Mouse (Mus musculus) testis, adult 2 months (tissue): ENCODE measurements at regions not wholly inside any gene's neighbourhood (a gene's known extent, or its start where the extent isn't known, plus 50 kb on each side); places are given as distances from the start of the nearest gene placed in this dataset.

Experiments
- CTCF ChIP-seq: fragments of 200-500 bp; IDR thresholded peaks from 2 replicates; pipeline ENCODE4 v1.5.1; 2012; ENCODE audit warnings: low read depth, mild to moderate bottlenecking, inconsistent platforms, low read length, moderate library complexity; ENCODE audit not compliant: control insufficient read depth, insufficient read depth, insufficient replicate concordance
- POLR2A ChIP-seq: fragments of 200-500 bp; IDR thresholded peaks from 2 replicates; pipeline ENCODE4 v1.6.1; 2012; ENCODE audit warnings: low read depth, mild to moderate bottlenecking, inconsistent platforms, low read length, moderate library complexity; ENCODE audit not compliant: control insufficient read depth

- TF ChIP-seq POLR2A (no peak), CTCF (no peak)
Measured at GRCm38 (mm10) chr8:89444466-89444865, 400.5 kb upstream of the Sall1 start.
